Mouse (Mus musculus): ENCODE results near the gene Glis1.

GRCm38 (mm10) chr4:107652598-107653279, 218.3 kb downstream of the Glis1 start:
- peak; percentile 80 for TF ChIP-seq CTCF (IDR thresholded peaks at IDR 0.05; ENCODE audit: control insufficient read depth, insufficient read depth, insufficient read length)
- TF ChIP-seq USF1 (IDR thresholded peaks at IDR 0.05; ENCODE audit: low read depth) = no peak
